Mouse (Mus musculus) inflammation-experienced regulatory T-cells, adult 6 months (primary cell): ENCODE measurements around the gene Akt1s1. TPM values are rescaled to one million over a fixed set of nuclear protein-coding genes. Genes with fewer than 3 reads are reported as not detected.

Experiments used
- ATAC-seq: one replicate; pipeline ENCODE4 v1.8.0; 2017
- polyA plus RNA-seq, 3 experiments: library from polyadenylated mRNA; unstranded; fragments of 100-300 nt; shearing (Covaris generic); gene quantifications; one replicate each; pipeline ENCODE4 v1.2.1; 2017

Akt1s1 gene
- polyA plus RNA-seq, 3 experiments from 2014 or later = 1.1 to 4.5 (median 3.7) TPM

DNA sequence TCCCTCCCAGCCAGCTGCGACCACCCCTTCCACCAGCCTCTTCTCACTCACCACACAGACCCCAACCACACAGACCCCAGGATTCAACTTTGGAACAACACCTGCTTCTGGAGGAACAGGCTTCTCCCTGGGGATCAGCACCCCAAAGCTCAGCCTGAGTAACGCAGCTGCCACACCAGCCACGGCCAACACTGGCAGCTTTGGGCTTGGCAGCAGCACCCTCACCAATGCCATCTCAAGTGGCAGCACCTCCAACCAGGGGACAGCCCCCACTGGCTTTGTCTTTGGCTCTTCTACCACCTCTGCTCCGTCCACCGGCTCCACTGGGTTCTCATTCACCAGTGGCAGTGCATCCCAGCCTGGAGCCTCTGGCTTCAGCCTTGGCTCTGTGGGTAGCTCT is 20.1 kb upstream of the Akt1s1 start:
- ATAC-seq = no peak

DNA sequence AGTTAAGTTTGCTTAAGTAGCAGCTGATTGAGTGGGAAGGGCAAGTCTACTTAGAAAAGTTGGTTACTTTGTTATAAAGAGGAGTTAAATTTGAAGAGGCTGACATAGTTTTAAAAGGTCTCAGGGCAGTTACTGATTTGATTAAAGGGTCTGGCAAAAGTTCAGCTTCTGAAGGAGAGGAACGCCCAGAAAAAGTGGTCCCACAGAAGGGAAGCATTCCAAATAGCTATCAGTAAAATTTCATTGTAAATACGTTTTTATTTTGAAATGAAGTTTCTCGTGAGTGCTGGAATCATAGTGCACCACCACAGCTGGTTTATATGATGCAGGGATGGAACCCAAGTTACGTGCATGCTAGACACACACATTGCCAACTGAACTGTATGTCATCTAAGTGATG is 16.0 kb upstream of the Akt1s1 start:
- no peak for ATAC-seq

DNA sequence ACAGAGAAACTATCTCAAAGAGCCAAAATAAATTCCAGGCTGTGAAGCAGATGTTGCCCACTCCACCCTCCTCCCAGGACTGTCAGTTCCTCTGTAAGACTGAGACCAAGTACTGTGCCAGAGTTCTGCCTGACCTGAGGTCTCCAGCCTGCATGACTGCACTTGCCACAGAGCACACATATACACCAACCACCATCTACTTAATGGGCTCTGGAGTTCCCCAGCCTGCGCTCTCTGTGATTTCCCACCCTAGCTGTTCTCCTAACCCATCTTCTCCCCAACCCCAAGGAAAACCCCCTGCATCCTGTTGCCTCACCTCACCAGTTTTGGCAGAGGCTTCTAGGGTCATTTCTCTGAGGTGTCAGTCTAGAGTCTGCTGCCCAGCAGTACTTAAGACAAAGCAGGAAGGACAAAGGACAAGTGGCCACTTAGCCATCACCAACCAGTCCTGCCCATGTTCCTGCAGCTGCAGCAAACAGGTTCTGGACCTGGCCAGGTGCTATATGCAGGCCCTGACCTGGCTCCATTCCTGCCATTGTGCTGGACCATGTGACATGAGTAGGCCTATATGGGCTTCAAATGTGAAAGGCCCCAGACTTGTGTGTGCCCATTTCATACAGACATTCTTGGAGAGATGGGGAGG is 13.3 kb upstream of the Akt1s1 start:
- ATAC-seq = no peak

DNA sequence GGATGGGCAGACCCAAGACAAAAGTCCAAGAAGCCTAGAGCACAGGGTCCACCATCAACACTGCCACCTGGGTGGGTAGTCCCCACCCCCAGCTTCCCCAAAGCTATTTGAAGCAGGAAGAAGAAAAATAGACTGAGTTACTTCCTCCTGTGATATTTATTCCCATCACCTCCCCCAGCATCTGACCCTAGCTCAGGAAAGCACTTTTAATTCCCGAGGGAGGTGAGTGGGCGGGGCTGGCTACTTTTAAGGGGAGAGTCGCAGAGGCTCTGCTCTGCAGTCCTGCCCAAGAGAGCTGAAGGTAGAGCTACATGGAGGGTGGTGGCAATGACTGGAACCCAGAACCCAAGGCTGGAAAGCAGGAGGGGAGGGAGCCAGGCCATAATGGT is 12.8 kb upstream of the Akt1s1 start:
- ATAC-seq = no peak

DNA sequence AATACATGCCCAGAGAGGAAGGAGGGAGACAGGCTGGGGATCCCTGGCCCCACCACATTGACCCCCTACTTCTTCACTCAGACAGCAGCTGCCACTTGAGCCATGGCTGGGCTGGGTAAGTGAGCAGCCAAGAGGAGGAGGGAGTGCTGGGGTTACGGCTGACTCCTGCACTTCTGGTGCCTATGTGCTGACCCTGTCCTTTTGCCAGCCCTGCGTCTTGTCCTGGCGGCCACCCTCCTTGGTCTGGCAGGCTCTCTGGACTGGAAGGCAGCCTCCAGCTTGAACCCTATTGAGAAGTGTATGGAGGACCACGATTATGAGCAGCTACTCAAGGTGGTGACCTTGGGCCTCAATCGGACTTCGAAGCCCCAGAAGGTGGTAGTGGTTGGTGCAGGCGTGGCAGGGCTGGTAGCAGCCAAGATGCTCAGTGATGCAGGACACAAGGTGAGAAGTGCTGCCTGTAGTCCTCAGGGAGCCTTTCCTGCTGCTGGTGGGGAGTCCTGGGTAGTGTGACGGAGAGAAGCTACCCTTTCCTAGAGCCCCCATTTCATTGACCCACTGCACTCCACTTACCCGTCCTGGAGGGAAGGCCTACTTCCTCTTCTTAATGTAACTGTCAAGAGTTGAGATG is 12.3 kb upstream of the Akt1s1 start:
- ATAC-seq = no peak

DNA sequence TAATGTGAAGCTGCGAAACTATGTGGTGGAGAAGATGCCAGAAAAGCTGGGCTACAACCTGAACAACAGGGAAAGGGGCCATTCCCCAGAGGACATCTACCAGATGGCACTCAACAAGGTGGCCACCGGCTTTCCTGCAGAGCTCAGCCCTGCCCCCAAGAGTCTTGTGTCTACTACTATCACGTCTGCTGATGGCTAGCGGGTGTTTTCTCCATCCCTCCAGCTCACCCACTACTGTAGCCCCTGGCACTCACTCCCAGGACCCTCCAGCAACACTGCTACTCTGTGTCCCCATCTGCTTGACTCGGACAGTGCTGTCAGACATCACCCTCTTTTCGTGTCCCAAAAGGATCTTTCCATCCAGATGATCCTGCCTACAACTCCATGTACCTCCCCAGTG is 10.7 kb upstream of the Akt1s1 start:
- ATAC-seq = no peak

DNA sequence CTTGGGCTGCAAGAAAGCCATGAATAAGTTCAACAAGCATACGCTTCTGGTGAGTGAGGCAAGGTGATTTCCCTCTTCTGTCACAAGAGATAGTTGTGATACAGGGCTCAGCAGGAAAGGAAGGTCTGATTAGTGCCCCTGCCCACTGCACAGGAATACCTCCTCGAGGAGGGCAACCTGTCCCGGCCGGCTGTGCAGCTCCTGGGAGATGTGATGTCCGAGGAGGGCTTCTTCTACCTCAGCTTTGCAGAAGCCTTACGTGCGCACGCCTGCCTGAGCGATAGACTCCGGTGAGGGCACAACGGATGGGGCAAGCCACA is 9.7 kb upstream of the Akt1s1 start:
- peak; percentile 35 for ATAC-seq

DNA sequence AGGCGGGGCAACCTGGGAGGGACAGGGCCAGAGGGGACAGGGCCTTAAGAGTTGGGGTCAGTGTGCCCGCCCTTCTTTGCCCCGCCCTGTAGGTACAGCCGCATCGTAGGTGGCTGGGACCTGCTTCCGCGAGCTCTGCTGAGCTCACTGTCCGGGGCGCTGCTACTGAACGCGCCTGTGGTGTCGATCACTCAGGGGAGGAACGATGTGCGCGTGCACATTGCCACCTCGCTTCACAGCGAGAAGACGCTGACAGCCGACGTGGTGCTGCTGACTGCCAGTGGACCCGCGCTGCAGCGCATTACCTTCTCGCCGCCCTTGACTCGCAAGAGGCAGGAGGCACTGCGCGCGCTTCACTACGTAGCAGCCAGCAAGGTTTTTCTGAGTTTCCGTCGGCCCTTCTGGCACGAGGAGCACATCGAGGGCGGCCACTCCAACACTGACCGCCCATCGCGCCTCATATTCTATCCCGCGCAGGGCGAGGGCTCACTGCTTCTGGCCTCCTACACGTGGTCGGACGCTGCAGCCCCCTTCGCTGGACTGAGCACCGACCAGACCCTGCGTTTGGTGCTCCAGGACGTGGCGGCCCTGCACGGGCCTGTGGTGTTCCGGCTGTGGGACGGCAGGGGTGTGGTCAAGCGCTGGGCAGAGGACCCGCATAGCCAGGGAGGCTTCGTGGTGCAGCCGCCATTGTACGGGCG is 9.2 kb upstream of the Akt1s1 start:
- ATAC-seq = peak; percentile 73

DNA sequence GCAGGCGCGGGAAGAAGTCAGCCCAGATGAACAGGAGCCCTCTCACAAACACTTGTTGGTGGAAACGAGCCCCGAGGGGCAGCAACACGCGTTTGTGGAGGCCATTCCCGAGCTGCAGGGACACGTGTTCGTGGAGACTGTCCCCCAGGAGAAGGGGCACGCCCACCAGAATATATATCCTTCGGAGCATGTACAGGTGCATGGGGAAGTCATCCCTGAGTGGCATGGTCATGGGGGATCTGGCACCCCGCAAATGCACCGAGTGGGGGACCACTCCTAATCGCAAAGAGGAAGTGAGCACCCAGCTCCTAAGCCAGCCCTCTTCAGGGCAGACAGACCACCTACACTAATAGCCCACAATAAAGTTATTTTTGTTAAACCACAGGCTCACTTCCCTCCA is 8.4 kb upstream of the Akt1s1 start:
- no peak for ATAC-seq

DNA sequence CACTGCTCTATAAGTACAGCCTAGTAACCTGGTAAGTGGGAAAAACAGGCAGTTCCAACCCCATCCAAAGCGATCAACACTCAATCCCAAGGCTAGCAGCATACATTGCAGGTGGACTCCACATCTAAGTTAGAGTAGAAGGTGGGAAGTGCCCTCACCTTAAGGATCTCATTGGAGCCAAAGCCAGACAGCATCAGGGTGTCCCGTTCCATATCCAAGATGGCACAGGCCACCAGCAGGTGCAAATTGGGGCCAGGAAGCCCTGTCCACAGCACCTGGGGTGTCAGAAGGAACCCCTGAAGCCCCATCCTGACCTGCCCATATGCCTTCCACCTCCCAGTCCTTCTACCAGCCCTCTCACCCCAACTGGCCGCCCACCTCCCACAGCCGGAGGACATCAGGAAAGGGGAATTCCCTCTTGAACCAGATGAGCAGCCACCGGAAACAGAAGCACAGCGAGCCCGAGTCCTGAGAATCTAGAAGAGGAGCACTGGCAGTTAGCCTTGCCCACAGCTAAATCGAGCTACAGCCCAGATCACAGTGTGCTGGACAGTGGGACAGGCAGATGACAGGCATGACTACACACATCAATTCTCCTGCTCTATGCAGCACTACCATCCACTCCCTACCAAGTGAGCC is 6.8 kb upstream of the Akt1s1 start:
- ATAC-seq = no peak

DNA sequence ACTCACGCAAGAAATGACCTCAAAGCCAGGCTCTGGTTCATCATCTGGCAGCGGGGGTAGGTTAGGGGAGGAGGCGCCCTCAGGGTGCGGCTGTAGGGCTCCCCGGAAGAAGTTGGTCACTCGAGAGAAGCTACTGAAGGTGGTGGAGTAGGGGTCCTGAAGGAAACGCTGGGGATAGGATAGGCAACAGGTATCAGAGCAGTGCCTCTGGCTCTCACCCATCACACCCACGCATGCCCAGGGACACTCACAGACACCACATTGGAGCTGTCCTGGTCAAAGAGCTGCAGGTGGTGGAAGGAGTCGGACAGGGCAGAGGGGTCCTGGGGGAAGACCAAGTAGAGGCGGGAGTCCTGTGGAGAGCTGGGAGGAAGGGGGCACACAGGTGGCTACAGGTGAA is 3.8 kb upstream of the Akt1s1 start:
- ATAC-seq = no peak

DNA sequence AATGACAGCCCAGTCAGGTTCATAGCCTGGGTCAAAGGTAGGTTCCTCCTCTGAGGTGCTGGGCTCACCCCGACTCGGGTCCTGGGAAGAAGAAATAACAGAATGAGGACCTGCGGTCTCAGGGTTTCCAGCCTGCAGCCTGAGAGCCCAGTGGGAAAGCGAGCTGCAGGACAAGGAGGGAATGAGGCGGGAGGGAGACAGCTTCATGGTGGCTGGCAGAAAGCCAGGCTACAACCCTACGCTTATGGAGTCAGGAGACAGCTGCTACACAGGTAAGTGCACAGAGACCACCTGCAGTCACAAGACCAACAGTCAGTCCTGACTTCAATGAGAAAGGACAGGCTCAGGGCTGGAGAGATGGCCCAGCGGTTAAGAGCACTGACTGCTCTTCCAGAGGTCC is 2.0 kb upstream of the Akt1s1 start:
- no peak for ATAC-seq

DNA sequence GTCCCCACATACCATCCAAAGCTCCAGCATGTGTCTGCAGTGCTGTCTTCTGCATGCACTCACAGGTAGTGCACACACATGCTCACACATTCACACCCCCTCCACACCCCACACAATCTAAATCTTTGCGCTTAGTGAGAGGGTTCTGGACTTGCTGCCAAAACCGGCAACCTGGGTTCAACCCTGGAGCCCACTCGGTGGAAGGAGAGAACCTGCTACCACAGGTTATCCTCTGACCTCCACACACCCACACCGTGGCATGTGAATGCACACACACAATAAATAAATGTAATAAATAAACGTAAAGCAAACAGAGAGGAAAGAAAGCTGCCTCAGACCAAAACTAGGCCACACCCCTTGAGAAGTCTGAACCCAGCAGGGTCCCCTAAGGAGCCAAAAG is 1.0 kb upstream of the Akt1s1 start:
- no peak for ATAC-seq

DNA sequence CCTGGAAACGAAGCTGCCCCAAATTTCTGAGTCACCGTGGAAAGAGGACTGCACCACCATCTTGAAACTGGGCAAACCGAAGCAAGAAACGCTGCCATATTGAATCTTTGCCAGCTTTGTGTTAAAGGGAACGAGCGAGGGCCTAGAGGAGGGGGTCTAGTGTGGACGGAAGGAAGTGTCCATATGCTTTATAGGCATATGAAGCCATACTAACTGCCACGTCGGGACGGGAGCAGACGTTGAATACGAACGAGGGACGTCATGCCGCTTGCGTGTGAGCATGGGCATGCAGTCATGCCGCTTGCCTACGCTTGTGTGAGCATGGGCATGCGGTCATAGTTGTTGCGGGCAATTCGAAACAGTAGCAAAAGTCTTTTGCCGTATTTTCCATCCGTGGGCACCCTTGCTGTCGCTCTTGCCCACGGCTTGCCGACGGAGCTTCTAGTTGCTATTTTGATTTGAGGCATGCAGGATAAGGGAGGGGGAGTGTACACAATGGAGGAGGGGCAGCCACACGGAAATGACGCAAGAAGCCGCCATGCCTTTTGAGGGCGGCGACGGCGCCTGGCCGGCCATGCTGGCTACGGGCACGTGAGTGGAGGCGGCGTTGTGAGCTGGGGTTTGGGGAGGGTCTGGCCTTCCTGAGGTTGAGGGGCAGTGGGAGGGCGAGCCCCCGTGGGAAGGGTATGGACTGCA is 773 bp downstream of the Akt1s1 start:
- ATAC-seq = peak; percentile 46

DNA sequence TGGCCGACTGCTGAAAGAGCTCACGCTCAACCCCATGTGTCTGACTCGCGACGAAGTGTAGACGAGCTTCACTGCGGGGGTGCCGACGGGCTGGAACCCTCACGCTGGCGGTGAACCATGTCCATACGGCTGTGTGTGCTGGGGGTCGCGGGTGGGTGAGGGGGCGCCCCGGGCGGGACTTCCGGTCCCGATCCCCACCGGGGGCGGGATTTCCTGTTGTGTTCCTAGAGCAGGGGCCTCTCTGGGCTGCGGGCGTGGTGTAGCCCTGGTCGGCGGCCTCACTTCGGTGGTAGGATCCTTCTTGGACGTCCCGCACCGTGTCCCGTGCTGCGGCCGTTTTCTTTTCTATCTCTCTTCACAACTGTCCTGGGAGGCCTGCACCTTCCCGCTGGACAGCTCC is 1.4 kb downstream of the Akt1s1 start:
- ATAC-seq = no peak

DNA sequence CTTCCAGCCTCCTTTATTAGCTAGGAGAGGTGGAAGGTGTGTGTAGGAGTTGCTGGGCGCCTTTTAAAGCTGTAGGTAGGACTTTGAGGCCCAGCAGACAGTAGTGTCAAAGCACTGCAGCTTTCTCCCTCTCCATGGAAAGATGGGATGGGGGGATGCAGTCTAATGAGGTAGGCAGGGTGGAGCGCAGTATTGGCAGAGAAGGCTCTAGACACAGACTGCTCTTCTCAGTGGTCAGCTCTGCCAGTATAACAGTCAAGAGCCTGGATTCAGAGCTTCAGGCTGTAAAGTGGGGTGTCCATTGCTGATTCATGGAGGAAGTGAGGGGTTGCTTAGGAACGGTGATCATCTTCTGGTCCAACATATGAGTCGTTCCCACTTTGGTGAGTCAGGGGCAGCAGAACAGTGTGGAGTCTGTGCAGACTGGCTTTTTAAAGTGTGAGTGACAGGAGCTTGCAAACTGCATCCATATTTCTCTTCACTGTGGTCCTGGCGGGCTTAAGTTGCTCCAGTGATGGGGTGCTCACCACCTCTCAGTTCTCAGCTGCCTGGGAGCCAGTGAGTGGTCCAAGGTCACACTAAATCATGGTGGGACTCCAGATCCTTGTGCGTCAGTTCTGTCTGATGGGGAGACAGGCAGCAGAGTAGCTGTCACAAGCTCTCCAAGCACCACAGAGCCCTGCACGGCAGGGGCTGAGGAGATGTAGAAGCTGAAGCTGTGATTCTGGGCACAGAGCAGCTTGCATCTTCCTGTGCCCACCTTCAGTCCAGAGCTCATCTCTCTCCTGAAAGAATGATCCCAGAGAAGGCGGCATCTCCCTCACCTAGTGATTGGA is 2.2 kb downstream of the Akt1s1 start:
- no peak for ATAC-seq

DNA sequence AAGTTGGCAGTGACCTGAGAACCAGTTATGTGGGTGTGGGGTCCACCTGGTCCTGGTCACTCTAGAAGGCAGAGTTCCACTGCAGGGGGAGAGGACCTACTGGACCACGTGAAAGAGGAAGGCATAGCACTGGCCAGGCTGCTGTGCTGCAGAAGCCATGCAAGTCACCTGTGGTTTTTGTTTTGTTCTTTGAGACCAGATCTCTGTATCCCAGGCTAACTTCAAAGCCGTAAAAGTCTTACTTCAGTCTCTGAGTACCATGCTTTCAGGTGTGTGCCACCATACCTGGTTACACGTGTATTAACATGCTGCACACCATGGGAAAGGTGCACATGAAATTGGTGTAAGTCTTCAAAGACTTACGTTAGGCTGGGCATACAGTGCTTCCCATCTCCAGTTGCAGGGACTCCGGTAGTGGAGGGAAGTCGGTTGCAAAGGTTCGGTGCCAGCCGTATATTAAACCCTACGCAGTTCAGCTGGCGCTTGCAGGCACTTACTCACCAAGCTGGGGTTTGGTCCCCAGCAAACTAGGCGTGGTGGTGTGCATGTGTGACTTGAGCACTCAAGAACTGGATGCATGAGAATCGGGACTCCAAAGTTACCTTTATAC is 2.9 kb downstream of the Akt1s1 start:
- no peak for ATAC-seq

DNA sequence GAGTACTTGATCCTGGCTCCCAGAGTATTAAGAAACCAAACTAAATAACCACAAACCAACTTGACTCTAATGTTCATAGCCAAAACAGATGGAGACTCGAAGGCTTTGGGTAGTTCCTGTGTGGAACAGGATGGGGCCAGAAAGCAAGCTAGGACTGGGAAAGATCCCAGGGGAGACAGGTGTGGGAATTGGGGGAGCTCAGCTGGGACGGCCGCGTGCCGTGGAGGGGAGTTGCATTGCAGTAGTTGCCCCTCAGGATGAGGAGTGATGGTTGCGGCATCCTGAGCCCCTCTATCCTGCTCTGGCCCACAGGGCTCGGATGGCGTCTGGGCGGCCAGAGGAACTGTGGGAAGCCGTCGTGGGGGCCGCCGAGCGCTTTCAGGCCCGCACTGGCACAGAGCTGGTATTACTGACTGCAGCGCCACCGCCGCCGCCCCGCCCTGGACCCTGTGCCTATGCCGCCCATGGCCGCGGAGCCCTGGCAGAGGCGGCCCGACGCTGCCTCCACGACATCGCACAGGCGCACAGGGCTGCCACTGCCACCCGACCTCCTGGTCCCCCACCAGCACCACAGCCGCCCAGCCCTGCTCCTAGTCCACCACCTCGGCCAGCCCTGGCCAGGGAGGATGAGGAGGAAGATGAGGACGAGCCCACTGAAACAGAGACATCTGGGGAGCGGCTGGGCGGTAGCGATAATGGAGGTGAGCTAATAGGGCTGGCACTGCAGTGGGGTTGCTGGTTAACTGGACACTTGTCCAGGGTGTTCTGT is 3.7 kb downstream of the Akt1s1 start:
- no peak for ATAC-seq

DNA sequence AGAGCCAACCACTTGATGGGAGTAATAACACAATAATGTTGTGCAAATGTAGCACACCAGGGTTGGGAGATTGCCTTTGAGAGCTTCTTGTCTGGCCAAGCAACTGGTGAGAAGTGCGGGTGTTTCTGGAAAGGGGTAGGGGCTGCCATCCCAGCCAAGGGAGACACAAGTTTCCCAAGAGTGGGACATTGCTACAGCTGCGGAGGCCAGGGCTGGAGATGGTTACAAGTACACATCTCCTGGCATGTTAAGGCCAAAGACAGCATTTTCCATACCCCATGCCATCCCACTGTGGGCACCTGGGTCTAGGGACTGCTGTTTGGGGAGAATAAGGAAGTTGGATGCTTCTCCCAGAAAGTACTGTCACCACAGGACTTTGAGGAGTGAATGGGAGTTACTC is 4.3 kb downstream of the Akt1s1 start:
- no peak for ATAC-seq

DNA sequence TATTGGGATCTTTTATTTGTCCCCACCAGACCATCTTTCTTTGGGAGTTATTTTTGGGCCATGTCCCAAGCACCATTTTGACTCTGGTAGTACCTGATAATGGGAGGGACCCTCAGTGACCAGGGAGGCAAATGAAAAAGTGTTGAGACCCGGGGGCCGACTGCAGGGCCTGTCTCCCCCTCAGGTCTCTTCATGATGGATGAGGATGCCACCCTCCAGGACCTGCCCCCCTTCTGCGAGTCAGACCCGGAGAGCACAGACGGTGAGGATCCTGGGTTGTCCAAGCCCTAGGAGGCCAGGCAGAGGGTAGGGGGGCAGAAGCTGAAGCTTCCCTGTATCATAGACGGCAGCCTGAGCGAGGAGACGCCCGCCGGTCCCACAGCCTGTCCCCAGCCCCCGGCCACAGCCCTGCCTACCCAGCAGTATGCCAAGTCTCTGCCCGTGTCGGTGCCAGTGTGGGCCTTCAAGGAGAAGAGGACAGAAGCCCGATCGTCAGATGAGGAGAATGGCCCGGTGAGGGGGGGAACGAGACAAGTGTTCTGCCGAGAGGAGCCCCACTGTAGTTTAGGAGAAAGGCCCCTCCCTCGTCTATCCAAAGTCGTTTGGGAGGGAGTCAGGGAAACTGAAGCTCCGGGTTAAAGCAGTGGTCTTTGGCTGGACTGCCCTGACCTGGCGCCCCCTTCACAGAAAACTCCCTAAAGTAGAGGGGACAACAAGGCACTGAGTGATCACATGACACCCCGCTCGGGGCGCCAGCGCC is 5.0 kb downstream of the Akt1s1 start:
- no peak for ATAC-seq
